In the genomic region with DNA sequence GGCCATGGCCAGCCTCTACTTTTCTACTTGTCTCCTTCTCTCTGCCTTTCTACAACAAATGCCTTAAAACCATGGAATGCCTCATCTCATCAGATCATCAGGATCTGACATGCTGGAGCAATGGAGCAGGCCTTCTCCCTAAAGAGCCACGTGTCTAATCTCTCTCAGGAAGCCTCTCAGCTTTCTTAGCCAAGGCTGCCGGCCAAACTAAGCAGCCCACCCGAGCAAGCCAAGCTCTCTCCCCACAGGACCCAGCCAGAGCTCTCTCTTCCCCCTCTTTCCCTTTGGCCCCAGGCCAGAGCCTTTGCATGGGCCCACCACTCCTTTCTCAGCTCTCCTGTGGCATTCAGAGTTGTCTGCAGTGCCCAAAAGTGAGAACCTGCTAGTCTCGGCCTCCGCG, we compare ENCODE assay signal across 23 mouse cellular contexts.
A peak's percentile ranks its signal among the peaks of the same experiment; 100 is the strongest.
DNase-seq lines count a peak whose midpoint lies in the region; ATAC-seq and TF ChIP-seq lines count a peak whose summit lies in the region.
"Had no signal": no experiment of that assay in that cellular context is flagged by ENCODE, and none has a peak within 500 bp of the region (broad histone marks: within the 10 kb centered on the region; RNA-seq: fewer than 3 reads in every experiment).

No protein-coding gene starts in this region.

- H3K4me2 ChIP-seq in hindbrain, postnatal 0 days (ENCODE audit: low read depth, low read length) = no peak overlapping the region
- no peak overlapping the region for H3K4me2 ChIP-seq in hindbrain, embryonic 12.5 days (replicated peaks)
- H3K4me2 ChIP-seq: embryonic facial prominence, embryonic 15.5 days; hindbrain, embryonic 14.5 days had no signal

- peak; percentile 36 to 39 for DNase-seq in cerebellum, postnatal 14 days
- DNase-seq in cerebellum, postnatal 25 days = no peak
- DNase-seq in hindbrain, postnatal 0 days (ENCODE audit: low spot score) = peak; percentile 31
- DNase-seq in retina, postnatal 1 day = peak; percentile 43
- DNase-seq in retina, embryonic 14.5 days (ENCODE audit: low spot score) = no peak
- no peak for DNase-seq in thymus, postnatal 36 days
- DNase-seq: adrenal gland, postnatal 14 days; cerebellum, adult 18-20 months; cerebellum, postnatal 36 days; gastrocnemius, adult 2 months; gastrocnemius, postnatal 25 days; heart, postnatal 10 days; heart, postnatal 4 days had no signal

- no peak overlapping the region for H3K9ac ChIP-seq in hindbrain, postnatal 0 days (replicated peaks; ENCODE audit: low read length)
- no peak overlapping the region for H3K9ac ChIP-seq in hindbrain, embryonic 12.5 days
- H3K9ac ChIP-seq: embryonic facial prominence, embryonic 15.5 days; hindbrain, embryonic 14.5 days had no signal

- no peak overlapping the region for H3K4me3 ChIP-seq in hindbrain, postnatal 0 days (ENCODE audit: low read length)
- no peak overlapping the region for H3K4me3 ChIP-seq in hindbrain, embryonic 12.5 days
- H3K4me3 ChIP-seq: embryonic facial prominence, embryonic 15.5 days; erythroblast, embryonic 14.5 days; forebrain, embryonic 10.5 days; gastrocnemius, adult 2 months had no signal

- H3K27me3 ChIP-seq in hindbrain, postnatal 0 days (ENCODE audit: insufficient read depth, low read length) = no peaks in the 10 kb centered on the region
- H3K27me3 ChIP-seq in hindbrain, embryonic 12.5 days = no peaks in the 10 kb centered on the region
- H3K27me3 ChIP-seq: CH12.LX; embryonic facial prominence, embryonic 15.5 days had no signal

- ATAC-seq in hindbrain, postnatal 0 days = no peak; the same call in 1 of the 2 replicates
- ATAC-seq in hindbrain, embryonic 12.5 days (ENCODE audit: low FRiP score) = no peak
- ATAC-seq: activated CD4-positive, CD25-positive, alpha-beta regulatory T cell, adult 4 months; forebrain, embryonic 14.5 days; inflammation-experienced regulatory T-cells, adult 6 months; Patski had no signal

- TF ChIP-seq CTCF in hindbrain, postnatal 0 days (IDR thresholded peaks at IDR 0.05; ENCODE audit: low read depth) = no peak

- no peak overlapping the region for H3K27ac ChIP-seq in hindbrain, postnatal 0 days
- no peak overlapping the region for H3K27ac ChIP-seq in hindbrain, embryonic 12.5 days
- H3K27ac ChIP-seq: embryonic facial prominence, embryonic 15.5 days; forebrain, embryonic 10.5 days; gastrocnemius, adult 2 months; hindbrain, embryonic 14.5 days had no signal

- no peaks in the 10 kb centered on the region for H3K36me3 ChIP-seq in hindbrain, postnatal 0 days (ENCODE audit: insufficient read depth, low read length)
- H3K36me3 ChIP-seq in hindbrain, embryonic 12.5 days = no peaks in the 10 kb centered on the region
- H3K36me3 ChIP-seq: embryonic facial prominence, embryonic 15.5 days; forebrain, embryonic 10.5 days had no signal

- 65% methylated on average over 6 of the region's 6 CpGs for WGBS in hindbrain, postnatal 0 days
- WGBS in hindbrain, embryonic 12.5 days = 83% methylated on average over 6 of the region's 6 CpGs

- no peaks in the 10 kb centered on the region for H3K9me3 ChIP-seq in hindbrain, postnatal 0 days (ENCODE audit: low read length)
- no peaks in the 10 kb centered on the region for H3K9me3 ChIP-seq in hindbrain, embryonic 12.5 days (replicated peaks)
- H3K9me3 ChIP-seq: embryonic facial prominence, embryonic 15.5 days; forebrain, embryonic 10.5 days had no signal

- H3K4me1 ChIP-seq in hindbrain, postnatal 0 days (ENCODE audit: insufficient read depth, low read length) = no peaks in the 10 kb centered on the region
- H3K4me1 ChIP-seq in hindbrain, embryonic 12.5 days = 0 out of 2 replicates have a peak, but pooled peaks cover 5% of the 10 kb centered on the region
- H3K4me1 ChIP-seq: embryonic facial prominence, embryonic 15.5 days had no signal

Comparison
In these comparisons a context has a peak if more than half of its experiments do, and no peak if none do; other contexts are left out.
1. DNase-seq: peak in cerebellum, postnatal 14 days (2 of 2), hindbrain, postnatal 0 days (single experiment) and retina, postnatal 1 day (single experiment); none in cerebellum, postnatal 25 days (0 of 2), retina, embryonic 14.5 days (single experiment) and thymus, postnatal 36 days (0 of 2).